Mouse (Mus musculus) thymus, adult 2 months (tissue): ENCODE results near the gene Gpr27.

Experiments used
- CTCF ChIP-seq: fragments of 200-500 bp; IDR thresholded peaks from 2 replicates; pipeline ENCODE4 v1.5.1; 2012; ENCODE audit warnings: mild to moderate bottlenecking, control low read depth, low read length, moderate library complexity, borderline replicate concordance; ENCODE audit not compliant: control insufficient read depth, poor library complexity, insufficient read depth; ENCODE audit errors: extremely low read depth
- POLR2A ChIP-seq: fragments of 200-500 bp; IDR thresholded peaks from 2 replicates; pipeline ENCODE4 v1.6.1; 2012; ENCODE audit warnings: mild to moderate bottlenecking, low read length, control low read depth, moderate library complexity; ENCODE audit not compliant: control insufficient read depth, poor library complexity, insufficient read depth; ENCODE audit errors: extremely low read depth

DNA sequence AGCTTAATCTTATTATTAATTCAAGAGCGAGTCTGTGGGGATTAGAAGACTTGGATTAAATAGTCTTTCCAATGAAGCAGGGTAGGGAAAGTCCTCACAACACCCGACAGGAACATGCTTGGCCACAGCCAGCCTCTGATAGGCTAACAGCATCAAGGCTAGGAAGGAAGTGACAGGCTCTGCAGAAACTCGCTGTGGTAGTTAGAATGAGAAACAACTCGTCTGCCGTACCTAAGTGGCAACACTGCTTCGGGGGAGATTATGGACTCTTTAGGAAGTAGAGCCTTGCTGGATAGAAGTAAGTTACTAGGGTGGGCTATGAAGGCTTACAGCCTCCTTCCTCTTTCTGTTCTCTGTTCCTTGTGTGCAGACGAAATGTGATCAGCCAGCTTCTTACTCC, 37.0 kb upstream of the Gpr27 start:
- TF ChIP-seq POLR2A (no peak), CTCF (no peak)
